Mouse (Mus musculus) bone marrow, adult 2 months (tissue): Measurements from ENCODE around the gene Gm45716. TPM values are rescaled to one million over a fixed set of nuclear protein-coding genes. Genes with fewer than 3 reads are reported as not detected.
"Not testable (repeated sequence)": the region's sequence is repeated elsewhere in the genome, so short reads cannot be mapped to it uniquely, and the experiment has no call there.

Source experiments
- H3K27ac ChIP-seq: fragments of 200-500 bp; 2 replicates; pipeline ENCODE4 v1.5.1; 2012; ENCODE audit warnings: low read depth, mild to moderate bottlenecking, control low read depth, inconsistent platforms, low read length; ENCODE audit not compliant: control insufficient read depth, poor library complexity, insufficient read depth
- H3K4me1 ChIP-seq: fragments of 200-500 bp; 2 replicates; pipeline ENCODE4 v1.6.1; 2011; ENCODE audit warnings: low read length; ENCODE audit not compliant: control insufficient read depth, insufficient read depth
- H3K4me3 ChIP-seq: fragments of 200-500 bp; replicated peaks from 2 replicates; pipeline ENCODE3; 2011; ENCODE audit warnings: mild to moderate bottlenecking, low read depth, low read length, control low read depth; ENCODE audit not compliant: control insufficient read depth
- CTCF ChIP-seq: fragments of 200-500 bp; IDR thresholded peaks from 2 replicates; pipeline ENCODE4 v1.5.1; 2011; ENCODE audit warnings: low read length, control low read depth; ENCODE audit not compliant: control insufficient read depth, insufficient read depth
- POLR2A ChIP-seq: fragments of 200-500 bp; IDR thresholded peaks from 2 replicates; pipeline ENCODE4 v1.6.1; 2011; ENCODE audit warnings: low read depth, mild to moderate bottlenecking, control low read depth, low read length, borderline replicate concordance; ENCODE audit not compliant: control insufficient read depth
- WGBS: fragments of 180-500 bp; shearing (Covaris S2); methylation state at CpG from one replicate; pipeline ENCODE4 v1.1.7; 2018; 5-methylcytosine and 5-hydroxymethylcytosine counted together
- polyA plus RNA-seq: library from polyadenylated mRNA; stranded (reverse); fragments of >200 nt; gene quantifications from 2 replicates; pipeline ENCODE4 v1.2.4, GENCODE M21; 2011; ENCODE audit warnings: low replicate concordance; ENCODE audit not compliant: missing spikeins, insufficient read depth, insufficient read length

The Gm45716 gene
- polyA plus RNA-seq, 1 experiment: 3.2 TPM

- Histone ChIP-seq H3K4me1 (no peaks in the 10 kb centered on the region), H3K4me3 (no peak overlapping the region), H3K27ac (no peak overlapping the region)
- 83% methylated on average over 11 of the region's 11 CpGs for WGBS
- TF ChIP-seq CTCF: no peak
- no peak for TF ChIP-seq POLR2A
These were observed 82.8 kb downstream of the Gm45716 start for GRCm38 (mm10) chr11:90270132-90270877.

- 79% methylated on average over 1 of the region's 1 CpGs for WGBS
- no peak overlapping the region for H3K4me3 ChIP-seq
- TF ChIP-seq CTCF (no peak), POLR2A (no peak)
- H3K4me1 ChIP-seq: no peaks in the 10 kb centered on the region
- no peak overlapping the region for H3K27ac ChIP-seq
These were observed 86.7 kb downstream of the Gm45716 start for GRCm38 (mm10) chr11:90274187-90274586.

GRCm38 (mm10) chr11:90275663-90276062, 88.2 kb downstream of the Gm45716 start:
- Histone ChIP-seq H3K27ac (no peak overlapping the region), H3K4me3 (no peak overlapping the region), H3K4me1 (no peaks in the 10 kb centered on the region)
- no peak for TF ChIP-seq POLR2A
- no peak for TF ChIP-seq CTCF
- 77% methylated on average over 7 of the region's 7 CpGs for WGBS

GRCm38 (mm10) chr11:90276150-90276549, 88.7 kb downstream of the Gm45716 start:
- Histone ChIP-seq H3K4me1 (no peaks in the 10 kb centered on the region), H3K27ac (no peak overlapping the region), H3K4me3 (no peak overlapping the region)
- WGBS: 80% methylated on average over 8 of the region's 8 CpGs
- TF ChIP-seq POLR2A (no peak), CTCF (no peak)

GRCm38 (mm10) chr11:90276561-90276960, 89.1 kb downstream of the Gm45716 start:
- Histone ChIP-seq H3K27ac (no peak overlapping the region), H3K4me3 (no peak overlapping the region), H3K4me1 (no peaks in the 10 kb centered on the region)
- no peak for TF ChIP-seq CTCF
- TF ChIP-seq POLR2A: no peak
- 90% methylated on average over 12 of the region's 12 CpGs for WGBS

- H3K4me3 ChIP-seq: no peak overlapping the region
- H3K4me1 ChIP-seq: no peaks in the 10 kb centered on the region
- 72% methylated on average over 5 of the region's 5 CpGs for WGBS
- TF ChIP-seq CTCF (no peak), POLR2A (no peak)
- no peak overlapping the region for H3K27ac ChIP-seq
These were observed 92.6 kb downstream of the Gm45716 start for GRCm38 (mm10) chr11:90280069-90280468.

GRCm38 (mm10) chr11:90281943-90282342, 94.5 kb downstream of the Gm45716 start:
- WGBS: 87% methylated on average over 2 of the region's 2 CpGs
- not testable (repeated sequence) for H3K4me3 ChIP-seq, H3K27ac ChIP-seq

GRCm38 (mm10) chr11:90283159-90283558, 95.7 kb downstream of the Gm45716 start:
- TF ChIP-seq CTCF (no peak), POLR2A (no peak)
- H3K27ac ChIP-seq: no peak overlapping the region
- 9% methylated on average over 4 of the region's 4 CpGs for WGBS
- H3K4me1 ChIP-seq: no peaks in the 10 kb centered on the region
- no peak overlapping the region for H3K4me3 ChIP-seq

More at GRCm38 (mm10) chr11:90281943-90282342, 94.5 kb downstream of the Gm45716 start:
- H3K4me1 ChIP-seq: not testable (repeated sequence)

- WGBS: 75% methylated on average over 6 of the region's 6 CpGs
- Histone ChIP-seq H3K27ac (no peak overlapping the region), H3K4me3 (no peak overlapping the region), H3K4me1 (no peaks in the 10 kb centered on the region)
- TF ChIP-seq CTCF (no peak), POLR2A (no peak)
These were observed 96.1 kb downstream of the Gm45716 start for GRCm38 (mm10) chr11:90283601-90284000.
